Mouse (Mus musculus) left cerebral cortex, postnatal 4 days (tissue): Measurements from ENCODE around the gene Agpat1. TPM values are rescaled to one million over a fixed set of nuclear protein-coding genes. Genes with fewer than 3 reads are reported as not detected.

Experiments
- DNase-seq: peaks from one replicate; pipeline ENCODE4 v3.0.0-alpha.2; 2022
- intact Hi-C: fragments of 180-260 bp; cut with DNase I; formaldehyde crosslinking; loops from one replicate; pipeline ENCODE4 v1.15.1; 2025
- total RNA-seq, 2 experiments: library from RNA; stranded (reverse); gene quantifications; 2 replicates each; pipeline ENCODE4 v1.2.3; 2021

The Agpat1 gene
- total RNA-seq, 2 experiments from 2014 or later, result 145 to 154 TPM

DNA sequence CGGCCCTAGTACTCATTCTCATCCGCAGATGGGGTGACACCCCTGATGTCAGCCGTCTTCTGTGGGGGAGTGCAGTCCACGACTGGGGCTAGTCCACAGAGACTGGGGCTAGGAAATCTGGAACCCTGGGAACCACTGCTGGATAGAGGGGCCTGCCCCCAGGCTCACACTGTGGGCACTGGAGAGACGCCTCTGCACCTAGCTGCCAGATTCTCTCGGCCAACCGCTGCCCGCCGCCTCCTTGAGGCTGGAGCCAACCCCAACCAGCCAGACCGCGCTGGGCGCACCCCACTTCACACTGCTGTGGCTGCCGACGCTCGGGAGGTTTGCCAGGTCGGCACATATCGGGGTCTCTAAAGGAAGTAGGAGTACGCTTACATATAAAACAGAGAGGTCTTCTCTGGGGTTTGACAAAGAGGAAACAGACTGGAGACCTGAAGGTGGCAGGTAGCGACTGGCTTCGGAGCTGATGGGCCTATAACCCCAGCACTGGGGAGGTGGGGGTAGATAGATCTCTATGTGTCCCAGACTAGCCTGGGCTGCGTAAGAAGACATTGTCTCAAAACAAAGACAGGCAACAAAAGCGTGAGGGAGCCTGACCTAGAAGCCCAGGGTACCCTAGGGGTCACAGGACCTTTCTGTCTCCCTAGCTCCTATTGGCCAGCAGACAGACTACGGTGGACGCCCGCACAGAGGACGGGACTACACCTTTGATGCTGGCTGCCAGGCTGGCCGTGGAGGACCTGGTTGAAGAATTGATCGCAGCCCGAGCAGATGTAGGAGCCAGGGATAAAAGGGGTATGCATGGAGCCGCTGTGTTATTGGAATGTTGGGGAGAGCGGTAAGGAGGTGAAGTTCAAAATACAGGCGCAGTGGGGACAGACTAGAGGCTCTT, 17.9 kb upstream of the Agpat1 start:
- peak; percentile 40 for DNase-seq

DNA sequence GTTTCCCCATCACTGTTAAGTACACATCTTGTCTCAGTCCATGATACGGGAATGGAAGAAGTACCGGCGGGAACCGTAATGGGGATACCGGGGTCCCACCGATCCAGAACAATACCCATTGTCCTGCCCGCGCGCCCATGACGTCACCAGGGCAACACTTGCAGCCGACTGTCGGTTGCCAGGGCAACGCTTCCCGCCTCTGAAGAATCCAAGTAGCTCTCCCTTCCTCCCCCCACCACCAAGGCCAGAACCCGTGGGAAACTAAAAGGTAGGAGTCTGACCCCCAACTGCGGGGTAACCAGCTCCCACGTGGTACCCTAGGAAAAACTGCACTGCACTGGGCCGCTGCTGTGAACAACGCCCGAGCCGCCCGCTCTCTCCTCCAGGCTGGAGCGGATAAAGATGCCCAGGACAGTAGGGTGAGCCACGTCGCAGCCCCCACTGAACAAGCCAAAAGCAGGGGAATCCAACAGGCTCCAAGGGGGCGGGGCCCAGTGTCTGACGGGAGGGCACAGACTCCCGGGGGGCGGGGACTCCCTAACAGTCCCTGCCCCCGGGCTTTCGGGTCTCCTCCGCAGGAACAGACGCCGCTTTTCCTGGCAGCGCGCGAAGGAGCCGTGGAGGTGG, 17.2 kb upstream of the Agpat1 start:
- intact Hi-C loops, result no loop called here

More for the DNA sequence above, 17.9 kb upstream of the Agpat1 start:
- intact Hi-C loops, result no loop called here

DNA sequence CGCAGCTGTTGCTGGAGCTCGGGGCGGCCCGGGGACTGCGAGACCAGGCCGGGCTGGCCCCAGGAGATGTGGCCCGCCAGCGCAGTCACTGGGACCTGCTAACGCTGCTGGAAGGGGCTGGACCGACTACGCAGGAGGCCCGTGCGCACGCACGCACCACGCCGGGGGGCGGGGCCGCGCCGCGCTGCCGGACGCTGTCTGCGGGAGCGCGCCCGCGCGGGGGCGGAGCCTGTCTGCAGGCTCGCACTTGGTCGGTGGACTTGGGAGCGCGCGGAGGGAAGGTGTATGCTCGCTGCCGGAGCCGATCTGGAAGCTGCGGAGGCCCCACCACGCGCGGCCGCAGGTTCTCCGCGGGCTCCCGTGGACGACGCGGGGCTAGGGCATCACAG, 16.6 kb upstream of the Agpat1 start:
- intact Hi-C loops, result no loop called here
- DNase-seq, result peak; percentile 97

More for the DNA sequence above, 17.2 kb upstream of the Agpat1 start:
- peak; percentile 97 for DNase-seq

DNA sequence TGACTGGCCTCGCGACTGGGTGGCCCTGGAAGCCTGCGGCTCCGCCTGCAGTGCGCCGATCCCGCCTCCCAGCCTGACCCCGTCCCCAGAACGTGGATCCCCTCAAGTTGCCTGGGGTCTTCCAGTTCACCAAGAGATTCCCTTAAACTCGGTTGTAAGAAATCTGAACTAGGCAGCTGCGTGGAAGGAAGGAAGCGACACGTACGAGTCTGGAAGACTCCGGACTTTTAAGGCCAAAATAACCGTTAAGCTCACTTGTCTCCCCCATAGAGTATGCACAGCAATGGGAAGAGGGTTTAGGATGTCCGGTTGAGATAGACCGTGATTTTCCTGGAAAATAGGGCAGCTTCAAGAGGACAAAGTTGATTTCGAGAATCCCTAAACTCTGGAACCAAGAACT, 16.2 kb upstream of the Agpat1 start:
- DNase-seq, result no peak
- intact Hi-C loops, result no loop called here

DNA sequence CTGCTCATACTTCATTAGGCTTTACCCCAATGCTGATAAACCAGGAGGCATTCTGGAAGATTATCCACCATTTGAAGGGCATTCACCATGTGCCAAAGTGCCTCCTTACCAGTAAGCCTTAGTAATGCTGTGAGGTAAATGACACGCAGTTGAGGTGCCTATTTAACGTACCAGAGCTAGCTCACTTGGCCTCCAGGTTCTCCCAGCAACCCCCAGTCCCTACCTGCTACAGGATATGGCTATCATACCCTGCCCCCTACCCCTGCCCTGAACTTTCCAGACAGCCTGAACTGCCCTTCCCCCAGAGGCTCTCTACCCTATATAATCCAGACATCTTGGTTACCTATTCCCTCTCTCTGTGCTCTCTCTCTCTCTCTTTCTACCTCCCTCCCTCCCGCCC, 15.3 kb upstream of the Agpat1 start:
- intact Hi-C loops, result no loop called here
- no peak for DNase-seq

DNA sequence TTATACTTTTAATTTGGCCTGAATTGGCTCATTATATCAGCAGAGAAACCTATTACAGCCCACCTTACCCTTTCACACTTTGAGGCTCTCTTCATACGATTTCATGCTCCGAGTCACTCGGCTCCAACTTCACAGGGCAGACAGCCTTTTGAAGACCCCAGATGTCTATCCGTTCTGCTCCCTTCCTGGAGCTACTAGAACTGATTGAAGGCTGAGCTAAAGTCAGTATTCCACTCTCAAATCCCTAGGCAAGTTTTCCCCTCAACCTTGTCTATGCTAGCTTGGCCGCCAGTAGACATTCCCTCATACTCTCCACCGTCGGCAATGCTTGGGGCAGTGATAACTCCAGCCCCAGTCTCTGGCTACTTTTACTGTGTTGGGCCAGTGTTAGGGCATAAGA, 14.9 kb upstream of the Agpat1 start:
- intact Hi-C loops, result no loop called here
- no peak for DNase-seq

DNA sequence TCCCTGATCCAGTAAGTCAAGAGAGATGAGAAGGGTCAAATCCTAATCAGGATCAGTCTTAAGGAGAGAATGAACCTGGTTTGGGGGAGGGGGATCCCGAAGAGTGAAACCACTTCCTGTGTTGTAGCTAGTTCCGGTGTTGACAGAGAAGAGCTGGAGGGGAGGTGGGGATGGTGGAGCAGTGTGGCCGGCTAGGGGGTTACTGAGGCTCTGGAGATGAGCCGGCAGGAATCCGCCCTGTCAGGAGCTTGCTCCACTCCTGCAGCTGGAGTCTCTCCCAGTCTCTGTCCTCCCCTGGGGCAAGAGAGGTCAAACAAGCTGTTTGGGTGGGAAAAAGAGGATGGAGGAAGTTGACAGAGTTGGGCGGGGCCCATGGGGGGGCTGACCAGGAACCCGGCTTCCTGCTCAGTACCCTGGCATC, 14.4 kb upstream of the Agpat1 start, which contains the start of gene Gpsm3:
Gpsm3 (plus strand) TSS at position 126 of the 421 bp plus-strand sequence.
- DNase-seq, result no peak
- intact Hi-C loops, result no loop called here

DNA sequence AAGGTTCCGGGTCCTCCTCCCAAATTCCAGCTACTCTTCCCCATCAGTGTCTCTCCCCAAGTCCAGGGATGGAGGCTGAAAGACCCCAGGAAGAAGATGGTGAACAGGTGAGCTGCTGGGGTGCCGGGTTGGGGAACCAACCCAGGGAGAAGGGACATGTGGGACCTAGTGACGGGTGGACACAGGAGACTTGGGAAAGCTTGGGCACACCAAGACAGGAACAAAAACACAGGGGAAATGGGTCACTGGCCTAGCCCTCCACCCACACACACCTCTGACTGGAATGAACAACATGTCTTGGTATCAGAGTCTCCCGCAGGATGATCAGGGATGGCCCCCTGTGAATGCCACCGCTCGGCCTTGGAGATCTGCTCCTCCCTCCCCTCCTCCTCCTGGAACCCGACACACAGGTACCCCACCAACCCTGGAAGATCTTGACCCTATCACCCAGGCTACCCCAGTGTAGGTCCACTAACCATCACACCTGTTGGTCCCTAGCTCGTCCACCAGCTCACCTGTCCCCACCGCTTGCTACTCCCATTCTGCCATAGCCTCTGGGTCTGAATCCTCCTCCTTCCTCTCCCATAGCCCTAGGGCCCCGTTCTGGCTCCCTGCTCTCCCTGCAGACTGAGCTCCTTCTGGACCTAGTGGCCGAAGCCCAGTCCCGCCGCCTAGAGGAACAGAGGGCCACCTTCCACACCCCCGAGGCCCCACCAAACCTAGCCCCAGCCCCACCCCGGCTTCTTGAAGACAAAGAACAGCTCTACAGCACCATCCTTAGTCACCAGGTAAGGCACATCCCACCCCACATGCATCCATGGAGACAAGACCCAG, 13.7 kb upstream of the Agpat1 start:
- no peak for DNase-seq
- intact Hi-C loops, result no loop called here

DNA sequence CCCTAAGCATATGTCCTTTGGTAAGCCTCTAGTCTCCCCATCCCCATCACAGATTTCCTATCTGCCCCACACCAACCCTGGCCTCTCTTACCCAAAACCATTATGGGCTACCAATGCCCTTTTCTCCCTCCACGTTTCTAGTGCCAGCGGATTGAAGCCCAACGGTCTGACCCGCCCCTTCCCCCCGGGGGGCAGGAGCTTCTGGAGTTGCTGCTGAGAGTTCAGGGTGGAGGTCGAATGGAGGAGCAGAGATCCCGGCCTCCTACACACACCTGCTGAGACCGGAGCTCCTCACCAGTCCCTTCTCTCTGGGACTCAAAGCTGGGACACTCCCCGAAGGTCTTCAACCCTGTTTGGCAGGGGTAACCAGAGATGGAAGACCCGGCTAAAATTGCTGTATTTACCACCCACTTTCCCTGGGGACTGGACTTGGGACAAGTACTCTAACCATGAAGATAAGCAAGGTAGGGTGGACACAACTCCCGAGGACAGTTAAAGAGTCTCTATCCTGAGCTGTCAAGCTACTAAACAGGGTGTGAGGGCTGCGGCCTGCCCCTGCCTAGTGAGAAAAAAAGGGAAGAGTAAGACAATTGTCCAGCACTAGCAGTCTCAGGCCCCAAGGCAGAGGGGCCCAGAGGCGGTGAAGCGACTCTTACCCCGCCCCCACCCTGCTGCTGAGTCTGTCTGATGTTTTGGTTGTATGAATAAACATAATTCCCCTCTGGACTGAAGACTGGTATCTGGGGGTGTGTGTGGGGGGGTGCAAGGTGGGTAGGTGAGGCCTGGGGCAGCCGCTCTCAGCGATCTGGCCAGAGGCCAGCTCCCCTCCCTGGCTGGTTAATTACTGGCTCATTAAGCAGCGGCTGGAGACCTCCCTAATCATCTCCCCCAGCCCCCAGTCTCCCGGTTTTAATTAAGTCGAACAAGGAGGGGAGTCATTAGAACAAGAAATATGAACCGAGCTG, 12.8 kb upstream of the Agpat1 start, which contains the start of gene Pbx2:
Pbx2 (plus strand) TSS at position 238 of the 965 bp plus-strand sequence.
- no peak for DNase-seq
- intact Hi-C loops, result no loop called here

DNA sequence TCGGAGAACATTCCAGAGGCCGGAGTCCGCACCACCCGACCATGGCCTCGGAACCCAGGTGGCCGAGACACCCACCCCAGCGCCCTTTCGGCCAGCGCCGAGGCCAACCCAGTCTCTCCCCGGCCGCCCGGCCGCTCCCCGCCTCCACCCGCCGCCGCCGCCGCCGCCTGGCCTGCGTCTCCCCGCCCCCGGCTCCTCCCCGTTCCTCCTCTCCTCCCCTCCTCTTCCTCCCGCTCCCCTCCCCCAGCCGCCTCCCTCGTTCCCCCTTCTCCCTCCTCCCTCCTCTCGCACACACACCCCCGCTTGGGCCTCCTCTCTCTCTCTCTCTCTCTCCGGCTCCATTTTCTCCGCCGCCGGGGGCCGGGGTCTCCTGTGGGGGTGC, 12.1 kb upstream of the Agpat1 start:
- DNase-seq, result peak; percentile 97
- intact Hi-C loops, result no loop called here

DNA sequence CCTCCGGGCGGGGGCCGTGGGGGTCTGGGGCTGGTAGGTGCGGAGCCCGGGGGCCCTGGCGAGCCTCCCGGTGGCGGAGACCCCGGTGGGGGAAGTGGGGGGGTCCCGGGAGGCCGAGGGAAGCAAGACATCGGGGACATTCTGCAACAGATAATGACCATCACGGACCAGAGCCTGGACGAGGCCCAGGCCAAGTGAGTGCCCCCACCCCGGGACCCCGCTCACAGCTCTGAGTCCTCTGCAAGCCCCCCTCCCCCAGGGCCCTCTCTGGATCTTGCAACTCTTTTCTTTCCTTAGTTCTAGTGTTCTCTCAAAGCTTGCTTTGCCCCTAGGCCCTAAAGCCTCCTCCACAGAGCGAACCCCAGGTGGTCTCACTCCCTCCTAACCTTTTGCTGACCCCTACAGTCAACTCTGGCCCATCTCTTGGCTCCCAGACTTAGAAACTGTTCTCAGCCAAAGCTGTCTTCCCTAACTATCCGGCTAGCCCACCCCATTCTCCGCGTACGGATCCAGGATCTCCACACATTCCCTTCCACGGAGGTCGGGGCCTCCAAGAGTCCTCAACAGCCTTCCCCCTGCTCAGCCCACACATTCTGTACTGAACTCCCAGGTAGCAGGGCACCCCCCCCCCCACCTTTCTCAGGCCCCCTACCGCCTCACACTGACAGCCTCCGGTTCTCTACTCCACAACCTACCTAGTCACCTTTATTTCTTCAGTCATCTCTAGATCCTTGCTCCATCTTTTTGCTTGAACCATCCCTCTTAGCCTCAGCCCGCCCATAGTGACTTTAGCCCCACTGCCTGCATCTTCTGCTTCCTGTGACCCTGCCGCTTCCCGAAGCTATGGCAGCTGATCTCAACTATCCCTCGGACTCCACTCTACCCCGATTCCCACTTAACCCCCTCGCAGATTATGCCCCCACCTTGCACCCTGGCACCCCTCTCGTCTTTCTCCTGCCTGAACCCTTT, 11.2 kb upstream of the Agpat1 start:
- DNase-seq, result peak; percentile 50
- intact Hi-C loops, result no loop called here

DNA sequence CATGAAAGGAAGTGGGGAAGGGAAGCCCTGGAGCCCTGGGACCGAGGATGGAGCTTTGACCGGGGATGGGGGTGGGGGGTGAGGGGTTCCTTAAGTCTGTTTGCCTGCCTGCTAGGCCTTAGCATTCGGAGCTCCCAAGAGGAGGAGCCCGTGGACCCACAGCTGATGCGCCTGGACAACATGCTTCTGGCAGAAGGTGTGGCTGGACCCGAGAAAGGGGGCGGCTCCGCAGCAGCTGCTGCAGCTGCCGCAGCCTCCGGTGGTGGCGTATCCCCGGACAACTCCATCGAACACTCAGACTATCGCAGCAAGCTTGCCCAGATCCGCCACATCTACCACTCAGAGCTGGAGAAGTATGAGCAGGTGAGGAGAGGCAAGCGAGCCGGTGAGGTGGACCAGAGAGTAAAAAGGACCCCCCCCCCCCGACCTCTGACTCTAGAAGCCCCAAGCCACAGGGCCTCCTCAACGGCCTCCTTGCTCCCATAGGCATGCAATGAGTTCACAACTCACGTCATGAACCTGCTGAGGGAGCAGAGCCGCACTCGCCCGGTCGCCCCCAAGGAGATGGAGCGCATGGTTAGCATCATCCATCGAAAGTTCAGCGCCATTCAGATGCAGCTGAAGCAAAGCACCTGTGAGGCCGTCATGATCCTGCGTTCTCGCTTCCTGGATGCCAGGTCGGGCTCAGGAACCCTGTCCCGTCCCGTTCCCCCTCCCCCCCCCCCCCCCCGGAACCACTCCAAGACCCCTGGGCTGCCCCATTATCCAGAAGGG, 10.1 kb upstream of the Agpat1 start:
- intact Hi-C loops, result no loop called here

DNA sequence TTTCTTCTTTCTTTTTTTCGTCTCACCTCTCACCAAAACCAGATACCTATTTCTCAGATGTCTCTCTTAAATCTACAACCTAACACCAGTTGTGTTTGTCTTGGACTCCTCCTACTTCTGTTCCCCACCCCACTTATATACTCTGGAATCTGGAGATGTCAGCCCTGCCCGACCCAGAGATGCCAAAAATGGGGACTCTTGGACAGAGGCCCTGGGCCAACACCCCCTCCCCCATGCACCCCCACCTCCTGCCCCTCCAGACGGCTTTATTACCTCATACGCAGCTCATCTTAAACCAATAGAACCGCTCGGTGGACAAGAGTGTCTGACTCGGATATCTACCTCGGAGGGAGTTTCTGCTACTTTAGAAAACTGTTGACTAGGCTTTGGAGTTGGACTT, 8.0 kb upstream of the Agpat1 start:
- intact Hi-C loops, result loop anchor here (5.0 kb wide), 1 partner anchor 564 kb away; the partner anchor contains the start of genes Rxrb and Slc39a7
- DNase-seq, result no peak

More for the DNA sequence above, 10.1 kb upstream of the Agpat1 start:
- DNase-seq, result no peak

DNA sequence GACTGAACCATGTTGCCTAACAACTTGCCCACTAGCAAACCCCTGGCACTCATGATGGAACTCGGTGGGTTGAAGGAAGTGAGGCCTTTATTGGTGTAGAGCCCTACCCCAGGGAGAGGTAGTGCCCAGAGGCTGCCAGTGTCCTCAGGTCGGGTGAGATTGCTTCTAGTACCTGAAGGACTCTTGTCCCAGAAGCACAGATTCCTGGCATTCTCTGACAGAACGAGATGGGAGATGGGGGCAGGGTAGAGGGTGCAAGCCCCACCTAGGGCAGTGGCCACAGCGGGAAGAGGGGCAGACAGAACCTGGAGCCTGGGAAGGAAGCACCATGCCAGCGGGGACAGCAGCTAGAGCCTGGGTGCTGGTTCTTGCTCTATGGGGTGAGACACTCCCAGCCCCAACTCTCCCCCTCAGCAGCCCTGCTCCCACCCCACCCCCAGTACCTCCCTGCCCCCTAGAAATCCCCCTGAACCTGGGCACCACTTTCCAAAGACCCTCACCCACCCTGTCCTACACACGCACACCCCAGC, 6.4 kb upstream of the Agpat1 start, which contains the start of gene Ager:
Ager (plus strand) TSS at position 297 of the 530 bp plus-strand sequence.
- DNase-seq, result no peak
- intact Hi-C loops, result loop anchor here (5.0 kb wide), 1 partner anchor 565 kb away; the partner anchor contains the start of genes Rxrb and Slc39a7

DNA sequence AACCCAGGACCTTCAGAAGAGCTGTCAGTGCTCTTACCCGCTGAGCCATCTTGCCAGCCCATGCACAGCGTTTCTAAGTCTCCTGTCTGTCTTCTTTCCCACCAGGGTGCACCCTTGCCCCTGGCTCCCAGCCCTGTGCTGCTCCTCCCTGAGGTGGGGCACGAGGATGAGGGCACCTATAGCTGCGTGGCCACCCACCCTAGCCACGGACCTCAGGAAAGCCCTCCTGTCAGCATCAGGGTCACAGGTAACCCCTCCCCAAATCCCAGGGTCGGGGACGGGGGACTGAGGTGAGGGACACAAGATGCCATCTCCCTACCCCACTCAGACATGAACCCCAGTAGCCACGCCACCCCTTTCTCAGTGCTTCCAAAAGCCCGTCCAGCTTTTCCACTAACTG, 4.2 kb upstream of the Agpat1 start:
- intact Hi-C loops, result loop anchor here (5.0 kb wide), 1 partner anchor 568 kb away; the partner anchor contains the start of genes Rxrb and Slc39a7
- no peak for DNase-seq

DNA sequence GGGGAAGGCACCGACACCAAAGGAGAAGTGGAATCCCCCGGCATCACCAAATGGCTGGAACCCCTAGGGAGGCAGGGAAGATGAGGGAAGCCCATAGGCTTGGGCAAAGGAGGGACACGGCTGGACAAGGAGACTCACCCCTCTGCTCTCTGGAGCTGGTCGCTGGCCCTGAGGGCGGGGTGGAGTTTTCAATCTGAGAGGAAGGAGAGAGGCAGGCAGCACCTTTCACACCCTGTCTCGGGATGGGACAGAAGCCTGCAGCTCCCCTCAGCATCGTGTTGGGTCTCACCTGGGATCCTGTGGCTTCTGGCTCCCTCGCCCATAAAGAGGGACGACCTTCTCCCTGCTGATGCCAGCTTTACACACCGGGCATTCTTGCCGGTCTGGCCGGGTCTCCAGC, 2.3 kb upstream of the Agpat1 start:
- intact Hi-C loops, result no loop called here

DNA sequence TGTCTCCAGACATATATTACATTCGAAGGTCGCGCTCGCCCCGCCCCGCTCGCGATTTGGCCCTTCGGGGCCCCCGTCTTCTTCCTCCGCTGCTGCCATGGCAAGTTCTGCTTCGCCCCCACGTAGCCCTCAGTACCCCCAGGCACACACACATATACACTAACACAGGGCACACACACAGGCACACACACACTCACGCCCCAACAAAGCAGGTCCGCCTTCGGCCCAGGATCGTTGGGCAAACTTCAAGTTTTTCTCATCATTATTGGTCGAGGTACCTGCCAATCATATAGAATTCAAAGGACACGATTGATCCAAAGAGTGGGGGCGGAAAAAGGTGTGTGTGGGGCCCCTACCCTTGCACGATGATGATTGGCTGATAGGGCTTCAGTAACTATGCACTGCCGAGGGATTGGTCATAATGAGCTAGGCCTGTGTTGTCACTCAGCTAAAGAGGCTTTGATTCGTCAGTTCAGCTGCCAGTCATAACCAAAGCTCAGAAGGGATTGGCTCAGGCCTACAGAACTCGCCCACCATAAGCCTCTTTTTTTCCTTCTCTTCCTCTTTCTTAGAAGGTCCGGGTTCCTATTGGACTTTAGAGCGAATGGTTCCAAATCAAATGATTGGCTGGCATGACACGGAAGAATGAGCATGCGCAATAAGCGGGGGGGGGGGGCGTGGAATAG, 544 bp upstream of the Agpat1 start, which contains the start of gene Rnf5:
Rnf5 (minus strand) TSS at position 316 of the 686 bp plus-strand sequence.
- intact Hi-C loops, result no loop called here
- DNase-seq, result peak; percentile 98

More for the DNA sequence above, 2.3 kb upstream of the Agpat1 start:
- DNase-seq, result no peak
